Mouse (Mus musculus) layer of hippocampus, adult 18-20 months (tissue): Measurements from ENCODE around the gene Sprr2j-ps. TPM values are rescaled to one million over a fixed set of nuclear protein-coding genes. Genes with fewer than 3 reads are reported as not detected.
A peak's percentile ranks its signal among the peaks of the same experiment; 100 is the strongest.

Experiments
- DNase-seq, 2 experiments: peaks; one replicate each; pipeline ENCODE4 v3.0.0; 2022; ENCODE audit warnings: low spot score in 2 of 2
- long read RNA-seq: library from polyadenylated mRNA; stranded (forward); transcript quantifications from one replicate; pipeline ENCODE4 v2.0.0, GENCODE M21; 2021
- total RNA-seq, 2 experiments: library from RNA; stranded (reverse); gene quantifications; 2 replicates each; pipeline ENCODE4 v1.2.3; 2021

Gene Sprr2j-ps
- not detected for total RNA-seq
- long read RNA-seq, result 0 reads

DNA sequence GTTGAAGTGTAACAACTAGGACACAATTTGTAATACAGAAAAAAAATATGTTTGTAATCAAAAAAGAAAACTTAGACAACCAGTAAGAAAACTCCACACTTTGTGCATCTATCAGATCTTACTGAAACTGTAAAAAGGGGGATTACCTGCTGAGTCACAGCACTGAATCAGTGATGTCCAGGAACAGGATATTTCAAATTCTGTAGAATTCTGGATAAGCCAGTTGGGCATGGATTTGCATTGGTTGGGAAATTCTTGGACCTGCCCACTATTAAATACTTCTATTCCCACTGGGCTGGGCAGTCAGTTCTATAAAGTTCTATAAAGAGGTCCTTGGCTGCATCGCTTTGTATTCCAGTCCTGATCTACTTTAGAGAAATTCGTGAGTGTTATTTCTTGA is at the start of gene Sprr2j-ps:
Sprr2j-ps (plus strand) TSS at position 301 of the 400 bp plus-strand sequence.
- no peak for DNase-seq

DNA sequence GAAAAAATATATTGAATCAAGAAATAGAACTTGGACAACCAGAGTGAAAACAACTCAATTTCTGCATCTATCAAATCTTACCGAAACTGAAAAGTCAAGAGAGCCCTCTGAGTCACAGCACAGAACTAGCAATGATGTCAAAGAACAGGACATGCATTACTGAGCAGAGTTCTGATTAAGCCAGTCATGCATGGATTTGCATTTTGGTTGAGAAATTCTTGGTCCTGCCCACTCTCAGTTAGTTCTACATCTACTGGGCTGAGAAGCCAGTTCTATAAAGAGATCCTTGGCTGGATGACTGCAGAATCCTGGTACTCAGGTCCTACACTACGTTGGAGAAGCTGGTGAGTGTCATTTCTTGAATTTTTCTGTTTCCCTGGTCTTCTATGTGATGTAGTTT is 44.3 kb upstream of the Sprr2j-ps start:
- no peak for DNase-seq

DNA sequence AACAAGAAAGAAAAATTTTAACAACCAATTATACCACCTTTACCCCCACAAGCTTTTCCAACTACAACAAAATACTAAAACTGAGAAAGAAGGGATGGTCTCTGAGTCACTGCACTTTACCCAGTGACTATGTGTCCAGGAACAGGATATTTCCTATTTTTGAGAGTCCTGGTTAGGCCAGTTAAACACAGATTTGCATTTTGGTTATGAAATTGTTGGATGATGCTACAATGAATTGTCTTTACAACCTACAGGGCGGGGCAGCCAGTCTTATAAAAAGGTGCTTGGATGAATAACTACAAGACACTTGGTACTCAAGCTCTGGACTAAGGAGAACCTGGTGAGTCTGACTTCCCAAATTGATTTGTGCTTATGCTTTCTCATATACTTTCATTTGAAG is 32.5 kb upstream of the Sprr2j-ps start, which contains the start of gene Sprr2h:
Sprr2h (plus strand) TSS at position 301 of the 400 bp plus-strand sequence.
- DNase-seq, result no peak

DNA sequence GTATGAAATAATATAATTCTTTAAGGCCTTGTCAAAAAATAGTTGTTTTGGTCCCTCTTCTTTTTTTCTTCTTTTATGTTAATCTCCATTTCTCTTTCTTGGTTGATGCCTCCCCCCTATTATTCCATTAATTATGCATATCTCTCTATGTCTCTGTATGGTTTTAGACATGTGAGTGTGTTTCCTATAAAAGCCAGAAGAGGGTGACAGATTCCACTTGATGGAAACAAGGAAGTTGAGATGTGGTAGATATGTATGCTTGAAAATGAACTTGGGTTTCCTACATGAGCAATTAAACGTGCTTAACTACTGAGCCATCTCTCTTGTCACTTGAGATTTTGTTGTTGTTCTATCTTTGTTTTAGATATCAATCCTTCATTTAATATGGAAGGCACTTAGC is 23.6 kb upstream of the Sprr2j-ps start:
- peak in 1 of 2 experiments; percentile 6 for DNase-seq

DNA sequence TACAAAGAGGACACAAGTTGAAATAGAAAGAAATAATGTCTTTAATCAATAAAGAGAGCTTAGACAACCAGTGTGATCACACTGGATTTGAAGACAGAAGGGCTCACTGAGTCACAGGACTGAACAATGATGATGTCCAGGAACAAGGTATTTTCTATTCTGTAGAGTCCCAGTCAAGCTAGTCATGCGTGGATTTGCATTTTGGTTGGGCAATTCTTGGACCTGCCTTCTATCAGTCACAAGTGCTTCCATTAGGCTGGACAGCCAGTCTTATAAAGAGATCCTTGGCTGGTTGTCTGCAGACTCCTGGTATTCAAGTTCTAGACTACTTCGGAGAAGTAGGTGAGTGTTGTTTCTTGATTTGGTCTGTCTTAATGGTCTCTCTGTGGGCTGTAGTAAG is 10.2 kb upstream of the Sprr2j-ps start, which contains the start of gene Sprr2i:
Sprr2i (plus strand) TSS at position 301 of the 400 bp plus-strand sequence.
- no peak for DNase-seq

DNA sequence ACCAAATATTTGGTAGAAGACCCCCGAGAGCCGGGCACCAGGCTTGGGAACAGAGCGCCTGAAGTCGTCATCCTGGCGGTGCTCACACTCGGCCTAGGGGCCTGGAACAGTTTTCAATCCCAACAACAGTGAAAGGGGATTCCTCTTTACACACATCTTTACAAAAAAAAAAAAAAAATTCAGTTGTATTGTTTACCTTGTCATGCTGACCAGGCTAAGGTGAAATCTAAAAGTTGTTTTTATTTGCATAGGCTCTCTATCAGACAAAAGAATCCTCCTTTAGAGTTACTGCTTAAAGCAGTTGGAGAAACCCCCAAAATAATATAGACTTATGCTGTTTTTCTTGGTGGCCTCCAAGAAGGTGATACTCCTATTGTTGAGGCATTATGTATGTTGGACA is 11.4 kb downstream of the Sprr2j-ps start, which contains the start of gene Gm9774:
Gm9774 (minus strand) TSS at position 101 of the 400 bp plus-strand sequence.
- DNase-seq, result no peak

DNA sequence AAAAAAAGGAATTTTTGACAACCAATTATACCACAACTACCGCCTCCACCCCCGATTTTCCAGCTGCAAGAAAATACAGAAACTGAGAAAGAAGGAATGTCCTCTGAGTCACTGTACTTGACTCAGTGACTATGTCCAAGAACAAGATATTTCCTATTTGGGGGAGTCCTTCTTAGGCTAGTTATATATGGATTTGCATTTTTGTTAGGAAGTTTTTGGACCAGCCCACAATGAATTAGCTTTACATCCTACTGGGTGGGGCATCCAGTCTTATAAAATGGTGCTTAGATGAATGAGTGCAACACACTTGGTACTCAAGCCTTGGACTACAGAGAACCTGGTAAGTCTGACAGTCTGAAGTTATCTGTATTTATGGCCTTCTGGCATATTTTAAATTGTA is 14.4 kb downstream of the Sprr2j-ps start, which contains the start of gene Sprr2k:
Sprr2k (plus strand) TSS at position 301 of the 400 bp plus-strand sequence.
- no peak for DNase-seq

DNA sequence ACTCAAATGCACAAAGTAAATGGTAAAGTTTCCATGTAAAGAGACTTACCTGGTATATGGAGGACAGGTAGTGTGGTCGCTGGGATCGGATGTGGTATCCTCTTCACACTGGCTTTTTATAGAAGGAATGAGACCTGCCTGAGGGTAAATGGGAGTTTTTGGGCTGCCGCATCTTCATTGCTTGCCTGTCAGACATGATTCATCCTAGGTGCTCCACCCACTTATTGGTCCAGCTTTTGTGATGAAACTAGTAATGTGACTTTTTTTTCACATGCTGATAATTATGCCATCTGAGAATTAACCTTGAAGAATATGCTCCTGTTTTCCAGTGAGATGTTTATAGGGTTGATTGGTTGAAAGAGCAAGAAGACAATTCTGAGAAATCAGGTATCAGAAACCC is 20.8 kb downstream of the Sprr2j-ps start, which contains the start of gene Sprr1b:
Sprr1b (minus strand) TSS at position 101 of the 400 bp plus-strand sequence.
- no peak for DNase-seq

DNA sequence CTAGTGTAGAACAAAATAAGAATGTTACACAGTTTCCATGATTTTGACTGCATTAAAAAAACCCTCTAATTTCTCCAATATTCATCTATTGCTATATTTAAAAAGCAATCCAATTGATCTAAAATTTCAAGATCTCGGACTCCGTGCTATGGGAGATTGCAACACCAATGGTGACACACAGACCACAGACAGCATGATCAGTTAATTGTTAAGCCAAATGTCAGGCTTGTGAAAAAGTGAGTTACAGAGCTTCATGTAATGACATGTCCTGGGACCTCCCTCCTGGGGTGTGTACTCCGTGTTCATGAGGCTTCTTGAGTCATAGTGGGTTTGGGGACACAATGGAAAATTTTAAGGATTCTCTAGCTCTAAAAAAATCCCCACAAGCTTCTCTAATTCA is 22.3 kb downstream of the Sprr2j-ps start:
- no peak for DNase-seq

DNA sequence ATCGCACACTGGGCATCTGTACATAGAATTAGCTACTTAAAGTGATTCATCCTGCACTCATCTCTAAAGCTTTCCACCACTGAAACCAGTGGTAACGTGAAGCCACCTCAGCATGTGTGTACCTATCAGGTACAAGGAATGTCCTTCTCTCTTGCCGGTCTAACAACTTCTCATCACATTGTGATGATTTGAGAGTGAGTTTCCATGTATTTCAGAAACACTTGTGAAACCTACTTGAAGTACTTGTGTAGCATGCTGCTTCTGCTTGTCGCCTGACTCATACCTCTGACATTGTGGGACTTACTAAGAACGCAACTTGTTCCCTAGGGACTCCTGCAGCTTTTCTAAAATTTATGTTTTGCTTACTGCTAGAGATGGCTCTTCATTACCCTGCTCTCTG is 37.3 kb downstream of the Sprr2j-ps start:
- no peak for DNase-seq

DNA sequence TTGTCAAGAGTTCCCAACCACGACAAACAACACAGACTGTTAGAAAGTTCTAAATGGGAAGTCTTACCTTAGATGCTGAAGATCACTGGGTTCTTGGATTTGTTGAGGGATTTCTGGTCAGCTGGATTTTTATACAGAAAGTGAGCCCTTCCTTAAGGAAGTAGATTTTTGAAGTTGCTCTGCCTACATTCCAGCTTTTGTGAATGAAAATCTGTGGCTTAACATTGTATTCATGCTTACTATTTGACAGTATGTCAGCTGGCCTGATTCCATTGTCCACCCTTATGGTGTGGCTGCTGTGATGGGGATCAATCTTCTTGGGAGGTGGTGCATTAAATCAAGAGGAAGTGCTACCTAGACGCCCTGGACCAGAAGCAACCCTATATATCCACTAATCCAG is 40.7 kb downstream of the Sprr2j-ps start, which contains the start of gene Sprr3:
Sprr3 (minus strand) TSS at position 101 of the 400 bp plus-strand sequence.
- no peak for DNase-seq

DNA sequence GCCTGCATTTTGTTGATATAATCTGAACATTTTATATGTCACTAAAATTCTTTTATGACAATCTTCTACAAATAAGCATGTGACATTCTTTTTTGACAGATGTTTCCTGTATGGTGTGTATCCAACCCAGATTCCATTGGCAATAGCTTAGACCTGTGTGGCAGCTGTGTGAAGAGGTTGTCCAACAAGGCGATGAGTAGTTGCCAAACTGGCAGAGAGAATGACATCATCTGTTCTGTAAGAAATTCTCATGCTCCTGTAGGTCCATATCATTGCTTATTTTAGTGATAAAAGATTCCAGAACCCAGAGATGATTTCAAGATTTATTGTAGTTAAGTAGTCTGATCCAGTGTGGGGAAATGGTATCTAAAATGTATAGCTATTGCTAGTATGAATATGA is 48.7 kb downstream of the Sprr2j-ps start:
- no peak for DNase-seq

DNA sequence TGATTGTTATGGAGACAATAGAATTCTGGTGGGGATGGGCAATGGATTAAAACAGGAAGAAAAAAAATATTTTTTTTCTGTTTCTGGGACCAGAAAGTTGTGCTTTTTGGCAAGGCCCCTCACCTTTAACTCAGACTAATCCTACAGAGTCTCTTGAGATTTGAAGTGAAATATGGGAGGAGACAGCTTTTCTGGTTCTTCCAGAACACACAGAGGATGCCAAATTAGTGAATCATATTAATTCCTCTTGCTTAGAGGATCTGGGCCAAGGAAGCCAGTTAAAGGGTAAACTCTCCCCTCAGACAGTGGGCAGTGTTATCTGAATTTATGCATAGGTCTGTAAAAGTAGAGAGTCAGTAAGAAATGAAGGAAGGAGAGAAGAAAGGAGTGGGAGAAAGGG is 49.5 kb downstream of the Sprr2j-ps start:
- DNase-seq, result no peak

Other genes with a start within 250 kb of the Sprr2j-ps start
- gene Sprr2a1, start 202.3 kb upstream of the Sprr2j-ps start, total RNA-seq, result not detected
- gene Sprr2a2, start 202.2 kb upstream of the Sprr2j-ps start, total RNA-seq, result not detected
- gene Sprr2a3, start 132.7 kb upstream of the Sprr2j-ps start, total RNA-seq, result not detected
- gene Sprr2b, start 101.5 kb upstream of the Sprr2j-ps start, total RNA-seq, result not detected
- not detected for gene Sprr2d, start 78.9 kb upstream of the Sprr2j-ps start, total RNA-seq
- not detected for gene Sprr2e, start 65.9 kb upstream of the Sprr2j-ps start, total RNA-seq
- not detected for gene Sprr2f, start 52.9 kb upstream of the Sprr2j-ps start, total RNA-seq
- gene Sprr2h, start 32.4 kb upstream of the Sprr2j-ps start, total RNA-seq, result not detected
- not detected for gene Sprr2i, start 10.1 kb upstream of the Sprr2j-ps start, total RNA-seq
- 1 to 10 TPM in 1 of 2 experiments, under 1 TPM in 1; 0.89 to 3.5 TPM for gene Gm9774, start 11.3 kb downstream of the Sprr2j-ps start, total RNA-seq
- gene Sprr2k, start 14.5 kb downstream of the Sprr2j-ps start, total RNA-seq, result not detected
- not detected for gene Sprr1b, start 20.7 kb downstream of the Sprr2j-ps start, total RNA-seq
- not detected for gene Sprr3, start 40.6 kb downstream of the Sprr2j-ps start, total RNA-seq
- not detected for gene Sprr1a, start 67.8 kb downstream of the Sprr2j-ps start, total RNA-seq
- gene Sprr4, start 82.4 kb downstream of the Sprr2j-ps start, total RNA-seq, result not detected
- gene 2310046K23Rik, start 116.4 kb downstream of the Sprr2j-ps start, total RNA-seq, result not detected
- not detected for gene Ivl, start 155.7 kb downstream of the Sprr2j-ps start, total RNA-seq
- not detected for gene Smcp, start 170.9 kb downstream of the Sprr2j-ps start, total RNA-seq
- gene 2210017I01Rik, start 189.4 kb downstream of the Sprr2j-ps start, total RNA-seq, result not detected
- gene Lce6a, start 203.6 kb downstream of the Sprr2j-ps start, total RNA-seq, result not detected
- gene Lce1a1, start 230.2 kb downstream of the Sprr2j-ps start, total RNA-seq, result not detected
- gene Lce1b, start 238.8 kb downstream of the Sprr2j-ps start, total RNA-seq, result not detected